Mouse (Mus musculus): Measurements from ENCODE around the gene Bysl. TPM values are rescaled to one million over a fixed set of nuclear protein-coding genes. Genes with fewer than 3 reads are reported as not detected.

Gene Bysl
- total and polyA plus RNA-seq, 3 experiments, result 13.2 to 15.9 (median 15.7) TPM

GRCm38 (mm10) chr17:47574830-47575229 lies 36.5 kb downstream of the Bysl start:
- DNase-seq, result peak in 1 of 2 experiments; percentile 20
- intact Hi-C loops (cut with DNase I), result no loop called here
- no peaks in the 10 kb centered on the region for H3K36me3 ChIP-seq (ENCODE audit: control insufficient read depth, insufficient read depth, low read length)
- WGBS, result 56% methylated on average over 11 of the region's 11 CpGs
- no peak for TF ChIP-seq EP300 (IDR thresholded peaks at IDR 0.05; ENCODE audit: insufficient read depth, low read depth, low read length)
- TF ChIP-seq CTCF (IDR thresholded peaks at IDR 0.05), result no peak
- TF ChIP-seq POLR2A (IDR thresholded peaks at IDR 0.05; ENCODE audit: insufficient read depth, low read depth, low read length), result no peak
- no peaks in the 10 kb centered on the region for H3K27me3 ChIP-seq (ENCODE audit: control insufficient read depth, insufficient read depth, low read length)
- no peak overlapping the region for H3K27ac ChIP-seq
- no peaks in the 10 kb centered on the region for H3K79me2 ChIP-seq (replicated peaks; ENCODE audit: control insufficient read depth, insufficient read depth, low read length)
- no peaks in the 10 kb centered on the region for H3K4me1 ChIP-seq (ENCODE audit: control insufficient read depth, insufficient read depth, low read length)
- H3K9ac ChIP-seq (ENCODE audit: low read depth, low read length), result no peak overlapping the region
- H3K4me3 ChIP-seq, result no peak overlapping the region

GRCm38 (mm10) chr17:47574028-47574427 lies 37.3 kb downstream of the Bysl start:
- H3K27ac ChIP-seq, result no peak overlapping the region
- H3K9ac ChIP-seq (ENCODE audit: low read depth, low read length), result no peak overlapping the region
- H3K4me1 ChIP-seq (ENCODE audit: control insufficient read depth, insufficient read depth, low read length), result no peaks in the 10 kb centered on the region
- intact Hi-C loops (cut with DNase I), result no loop called here
- 67% methylated on average over 8 of the region's 8 CpGs for whole genome bisulfite sequencing
- DNase-seq, result no peak
- H3K4me3 ChIP-seq, result no peak overlapping the region
- H3K36me3 ChIP-seq (ENCODE audit: control insufficient read depth, insufficient read depth, low read length), result no peaks in the 10 kb centered on the region
- H3K27me3 ChIP-seq (ENCODE audit: control insufficient read depth, insufficient read depth, low read length), result no peaks in the 10 kb centered on the region
- TF ChIP-seq EP300 (IDR thresholded peaks at IDR 0.05; ENCODE audit: insufficient read depth, low read depth, low read length), result no peak
- TF ChIP-seq CTCF (IDR thresholded peaks at IDR 0.05), result no peak
- TF ChIP-seq POLR2A (IDR thresholded peaks at IDR 0.05; ENCODE audit: insufficient read depth, low read depth, low read length), result no peak
- H3K79me2 ChIP-seq (replicated peaks; ENCODE audit: control insufficient read depth, insufficient read depth, low read length), result no peaks in the 10 kb centered on the region

GRCm38 (mm10) chr17:47572436-47572835 lies 38.9 kb downstream of the Bysl start:
- H3K27ac ChIP-seq, result no peak overlapping the region
- H3K4me3 ChIP-seq, result no peak overlapping the region
- no peaks in the 10 kb centered on the region for H3K79me2 ChIP-seq (replicated peaks; ENCODE audit: control insufficient read depth, insufficient read depth, low read length)
- no peak overlapping the region for H3K9ac ChIP-seq (ENCODE audit: low read depth, low read length)
- no peaks in the 10 kb centered on the region for H3K27me3 ChIP-seq (ENCODE audit: control insufficient read depth, insufficient read depth, low read length)
- H3K4me1 ChIP-seq (ENCODE audit: control insufficient read depth, insufficient read depth, low read length), result peaks cover 2% of the 10 kb centered on the region; the same call in 1 of the 2 replicates
- DNase-seq, result no peak
- H3K36me3 ChIP-seq (ENCODE audit: control insufficient read depth, insufficient read depth, low read length), result no peaks in the 10 kb centered on the region
- TF ChIP-seq CTCF (IDR thresholded peaks at IDR 0.05) (no peak), EP300 (IDR thresholded peaks at IDR 0.05; ENCODE audit: insufficient read depth, low read depth, low read length) (no peak), POLR2A (IDR thresholded peaks at IDR 0.05; ENCODE audit: insufficient read depth, low read depth, low read length) (no peak)
- intact Hi-C loops (cut with DNase I), result no loop called here

GRCm38 (mm10) chr17:47571621-47572020 lies 39.7 kb downstream of the Bysl start:
- H3K36me3 ChIP-seq (ENCODE audit: control insufficient read depth, insufficient read depth, low read length), result no peaks in the 10 kb centered on the region
- intact Hi-C loops (cut with DNase I), result no loop called here
- no peak overlapping the region for H3K9ac ChIP-seq (ENCODE audit: low read depth, low read length)
- H3K79me2 ChIP-seq (replicated peaks; ENCODE audit: control insufficient read depth, insufficient read depth, low read length), result no peaks in the 10 kb centered on the region
- H3K27me3 ChIP-seq (ENCODE audit: control insufficient read depth, insufficient read depth, low read length), result no peaks in the 10 kb centered on the region
- TF ChIP-seq EP300 (IDR thresholded peaks at IDR 0.05; ENCODE audit: insufficient read depth, low read depth, low read length) (no peak), POLR2A (IDR thresholded peaks at IDR 0.05; ENCODE audit: insufficient read depth, low read depth, low read length) (no peak), CTCF (IDR thresholded peaks at IDR 0.05) (no peak)
- WGBS, result 69% methylated on average over 7 of the region's 7 CpGs
- H3K27ac ChIP-seq, result no peak overlapping the region
- H3K4me3 ChIP-seq, result no peak overlapping the region
- no peak for DNase-seq
- H3K4me1 ChIP-seq (ENCODE audit: control insufficient read depth, insufficient read depth, low read length), result peaks cover 7% of the 10 kb centered on the region

GRCm38 (mm10) chr17:47568951-47569527 lies 42.3 kb downstream of the Bysl start:
- DNase-seq, result no peak
- Histone ChIP-seq H3K79me2 (replicated peaks; ENCODE audit: control insufficient read depth, insufficient read depth, low read length) (no peaks in the 10 kb centered on the region), H3K27me3 (ENCODE audit: control insufficient read depth, insufficient read depth, low read length) (no peaks in the 10 kb centered on the region), H3K4me3 (no peak overlapping the region), H3K9ac (ENCODE audit: low read depth, low read length) (no peak overlapping the region), H3K27ac (no peak overlapping the region), H3K4me1 (ENCODE audit: control insufficient read depth, insufficient read depth, low read length) (peaks cover 8% of the 10 kb centered on the region), H3K36me3 (ENCODE audit: control insufficient read depth, insufficient read depth, low read length) (no peaks in the 10 kb centered on the region)
- TF ChIP-seq EP300 (IDR thresholded peaks at IDR 0.05; ENCODE audit: insufficient read depth, low read depth, low read length), result no peak
- no peak for TF ChIP-seq CTCF (IDR thresholded peaks at IDR 0.05)
- no peak for TF ChIP-seq POLR2A (IDR thresholded peaks at IDR 0.05; ENCODE audit: insufficient read depth, low read depth, low read length)
- intact Hi-C loops (cut with DNase I), result no loop called here
- WGBS, result 77% methylated on average over 10 of the region's 10 CpGs

- Histone ChIP-seq H3K9ac (ENCODE audit: low read depth, low read length) (no peak overlapping the region), H3K27ac (no peak overlapping the region), H3K36me3 (ENCODE audit: control insufficient read depth, insufficient read depth, low read length) (no peaks in the 10 kb centered on the region), H3K4me1 (ENCODE audit: control insufficient read depth, insufficient read depth, low read length) (peaks cover 8% of the 10 kb centered on the region), H3K27me3 (ENCODE audit: control insufficient read depth, insufficient read depth, low read length) (no peaks in the 10 kb centered on the region), H3K79me2 (replicated peaks; ENCODE audit: control insufficient read depth, insufficient read depth, low read length) (no peaks in the 10 kb centered on the region), H3K4me3 (no peak overlapping the region)
- intact Hi-C loops (cut with DNase I), result no loop called here
- DNase-seq, result no peak
- TF ChIP-seq POLR2A (IDR thresholded peaks at IDR 0.05; ENCODE audit: insufficient read depth, low read depth, low read length) (no peak), CTCF (IDR thresholded peaks at IDR 0.05) (no peak), EP300 (IDR thresholded peaks at IDR 0.05; ENCODE audit: insufficient read depth, low read depth, low read length) (no peak)
- WGBS, result 98% methylated on average over 3 of the region's 3 CpGs
These were observed 42.9 kb downstream of the Bysl start for GRCm38 (mm10) chr17:47568389-47568788.
